Mouse (Mus musculus) erythroblast, adult 5-6 weeks (primary cell): ENCODE measurements around the gene BC004004. TPM values are rescaled to one million over a fixed set of nuclear protein-coding genes. Genes with fewer than 3 reads are reported as not detected.
"Not testable (repeated sequence)": the region's sequence is repeated elsewhere in the genome, so short reads cannot be mapped to it uniquely, and the experiment has no call there.

Experiments used
- ATAC-seq: replicated peaks from 2 replicates; pipeline ENCODE4 v1.8.0; 2016; ENCODE audit warnings: moderate number of reproducible peaks, mild to moderate bottlenecking, moderate TSS enrichment, inconsistent platforms; ENCODE audit not compliant: poor library complexity, low FRiP score, severe bottlenecking
- total RNA-seq, 2 experiments: library from RNA; stranded (forward) in 1 of 2; stranded (reverse) in 1 of 2; fragments of 150-400 nt in 1 of 2; fragments of 200-764, 138-1000 nt in 1 of 2; gene quantifications; 2 replicates each; pipeline versions ENCODE4 v1.2.3 to v1.2.4; 2015 to 2017; ENCODE audit warnings: low replicate concordance in 2 of 2

Gene BC004004
- total RNA-seq, 2 experiments from 2014 or later: 19.4 to 41.0 TPM

DNA sequence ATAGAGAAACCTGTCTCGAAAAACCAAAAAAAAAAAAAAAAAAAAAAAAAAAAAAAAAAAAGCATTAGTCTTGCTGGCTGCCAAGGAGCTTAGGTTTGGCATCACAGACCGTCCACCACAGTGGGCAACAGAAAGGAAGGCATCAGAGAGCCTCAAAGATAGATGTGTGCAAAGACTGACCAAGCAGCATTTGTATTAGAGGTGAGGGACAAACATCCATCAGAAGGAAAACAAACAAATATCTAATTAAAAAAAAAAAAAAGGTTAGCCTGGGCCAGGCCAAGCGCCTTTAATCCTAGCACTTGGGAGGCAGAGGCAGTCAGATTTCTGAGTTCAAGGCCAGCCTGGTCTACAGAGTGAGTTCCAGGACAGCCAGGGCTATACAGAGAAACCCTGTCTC is 48.8 kb downstream of the BC004004 start, which contains the start of gene Pi16:
Pi16 (plus strand) TSS at position 301 of the 400 bp plus-strand sequence.
- not testable (repeated sequence) for ATAC-seq

GRCm38 (mm10) chr17:29318731-29319250 is 50.2 kb downstream of the BC004004 start:
- 0 out of 2 replicates have a peak, but pooled peaks have one; percentile 12 for ATAC-seq

- ATAC-seq: no peak
These were observed 50.9 kb downstream of the BC004004 start for GRCm38 (mm10) chr17:29319476-29319875.

- no peak for ATAC-seq
These were observed 51.5 kb downstream of the BC004004 start for GRCm38 (mm10) chr17:29319881-29320639.

GRCm38 (mm10) chr17:29321765-29322602 is 53.4 kb downstream of the BC004004 start:
- ATAC-seq: no peak

GRCm38 (mm10) chr17:29322603-29322962 is 54.0 kb downstream of the BC004004 start:
- no peak for ATAC-seq

- ATAC-seq: no peak
These were observed 55.0 kb downstream of the BC004004 start for GRCm38 (mm10) chr17:29323625-29324024.

DNA sequence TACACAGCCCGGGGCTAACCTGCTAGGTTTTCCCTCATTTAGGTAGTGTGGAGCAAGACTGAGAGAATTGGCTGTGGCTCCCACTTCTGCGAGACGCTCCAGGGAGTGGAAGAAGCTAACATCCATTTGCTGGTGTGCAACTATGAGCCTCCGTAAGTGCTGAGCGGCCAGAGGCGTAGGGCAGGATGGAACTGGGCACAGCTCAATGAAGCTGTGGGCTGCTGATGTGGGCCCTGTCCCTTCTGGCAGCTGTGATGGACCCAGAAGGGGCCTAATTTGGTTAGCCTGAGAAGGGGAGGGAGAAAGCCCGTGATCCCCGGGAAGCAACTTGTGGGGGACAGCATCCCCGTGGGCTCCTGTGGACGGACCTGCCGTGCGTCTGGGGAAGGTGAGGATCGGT is 57.2 kb downstream of the BC004004 start:
- ATAC-seq: no peak

GRCm38 (mm10) chr17:29326531-29327529 is 58.2 kb downstream of the BC004004 start:
- no peak for ATAC-seq

DNA sequence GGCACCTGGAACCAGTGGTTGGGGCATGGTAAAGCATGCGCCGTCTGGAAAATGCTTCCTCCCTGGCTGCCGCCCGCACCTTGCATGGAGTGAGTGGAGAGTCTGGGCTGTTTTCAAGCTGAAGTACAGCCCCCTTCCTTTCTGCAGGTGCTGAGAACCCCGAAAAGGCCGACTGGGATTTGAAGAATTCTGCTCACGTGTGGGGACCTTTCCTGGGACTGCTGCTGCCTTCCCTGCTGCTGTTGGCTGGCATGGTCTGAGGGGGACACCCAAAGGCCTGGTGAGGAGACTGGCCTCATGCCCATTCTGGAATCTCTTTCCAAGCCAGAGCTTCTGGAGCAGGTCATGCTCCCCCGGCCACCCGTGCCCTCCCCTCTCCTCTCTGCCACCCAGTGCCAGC is 59.1 kb downstream of the BC004004 start:
- no peak for ATAC-seq

- ATAC-seq: no peak
These were observed 61.6 kb downstream of the BC004004 start for GRCm38 (mm10) chr17:29330221-29330620.

DNA sequence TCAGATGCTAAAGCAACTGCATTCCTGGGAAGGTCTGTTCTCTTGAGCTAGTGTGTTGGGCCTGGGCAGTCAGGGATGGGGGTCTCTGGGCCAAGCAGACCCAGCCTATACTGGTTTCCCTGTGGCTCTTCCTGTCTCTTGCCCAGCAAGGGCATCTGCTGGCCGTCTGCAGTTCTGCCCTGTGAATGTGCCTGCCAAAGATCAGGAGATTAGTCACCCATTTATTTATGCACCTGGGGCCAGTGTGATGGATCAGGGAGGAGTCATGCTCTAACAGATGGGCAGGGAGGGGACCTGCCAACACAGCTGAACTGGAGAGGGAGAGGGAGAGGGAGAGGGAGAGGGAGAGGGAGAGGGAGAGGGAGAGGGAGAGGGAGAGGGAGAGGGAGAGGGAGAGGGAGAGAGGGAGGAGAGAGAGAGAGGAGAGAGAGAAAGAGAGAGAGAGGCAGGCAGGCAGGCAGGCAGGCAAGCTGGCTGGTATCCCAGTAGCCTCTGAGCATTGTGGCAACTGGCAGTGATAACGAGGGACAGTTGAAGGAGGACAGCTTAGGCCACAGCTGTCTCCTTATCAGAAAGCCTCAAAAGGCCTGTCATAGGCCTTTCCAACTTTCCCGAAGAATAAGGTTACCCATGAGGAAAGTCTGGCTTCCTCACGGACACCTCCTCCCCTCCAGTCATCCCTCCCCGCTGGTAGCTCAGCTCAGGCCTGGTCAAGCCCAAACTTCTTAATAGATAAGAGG is 62.3 kb downstream of the BC004004 start:
- no peak for ATAC-seq

DNA sequence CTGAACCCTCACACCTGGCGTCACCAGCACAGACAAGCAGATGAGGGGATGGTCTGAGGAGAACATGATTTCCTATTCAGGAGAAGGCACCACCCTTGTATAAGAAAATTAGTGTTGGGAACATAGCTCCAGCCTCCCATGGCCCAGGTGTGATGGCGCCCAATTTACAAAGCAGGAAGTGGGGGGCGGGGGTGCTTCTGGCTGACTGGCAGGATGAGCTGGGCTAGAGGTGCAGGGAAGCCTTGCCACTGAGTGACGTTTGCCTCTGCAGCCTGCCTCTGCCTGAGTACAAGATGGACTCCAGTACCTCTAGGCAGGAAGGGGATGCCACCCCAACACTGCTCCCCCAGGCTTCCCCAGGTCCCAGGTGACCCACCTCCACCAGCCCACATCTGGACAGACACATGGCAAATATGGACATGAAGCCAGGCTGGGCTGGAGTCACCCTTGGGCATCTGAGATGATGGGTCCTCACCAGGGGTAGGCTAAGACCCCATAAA is 63.6 kb downstream of the BC004004 start:
- ATAC-seq: no peak

GRCm38 (mm10) chr17:29336266-29336990 is 67.8 kb downstream of the BC004004 start:
- no peak for ATAC-seq

DNA sequence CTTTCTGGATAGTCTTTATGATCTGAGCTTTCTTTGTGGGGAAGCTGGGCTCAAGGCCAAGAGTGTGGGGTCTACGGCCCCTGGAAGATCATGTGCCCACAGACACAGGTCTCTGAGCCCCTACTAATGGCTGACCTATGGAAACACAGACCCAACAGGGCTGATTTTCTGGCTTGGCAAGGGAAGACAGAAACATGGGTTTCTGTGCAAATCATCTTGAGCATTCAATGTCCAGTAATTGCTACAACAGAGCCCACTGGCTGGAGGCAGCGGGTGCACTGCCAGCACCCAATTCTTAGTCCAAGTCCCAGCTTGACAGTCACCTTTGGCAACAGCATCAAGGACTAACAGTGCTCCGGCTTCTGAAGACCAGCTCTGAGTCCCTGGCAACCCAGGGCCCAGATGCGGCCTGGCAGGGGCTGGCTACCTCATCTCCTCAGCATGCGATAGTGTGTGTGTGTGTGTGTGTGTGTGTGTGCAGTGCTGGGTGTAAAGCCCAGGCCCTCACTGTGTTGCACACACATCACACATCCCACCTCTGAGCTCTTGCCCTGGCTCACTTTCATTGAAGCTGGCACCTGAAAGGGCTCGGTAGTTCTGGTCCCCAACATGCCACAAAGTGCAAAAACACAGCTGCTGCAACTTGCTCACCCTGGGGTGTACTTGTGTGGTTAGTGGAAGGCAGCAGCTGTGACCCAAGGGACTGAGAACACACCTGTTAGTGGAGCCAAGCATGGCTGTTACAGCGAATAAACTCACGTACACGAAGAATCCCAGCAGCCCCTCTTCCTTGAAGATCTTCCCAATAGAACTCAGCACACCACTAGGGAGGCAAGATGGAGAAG is 69.6 kb downstream of the BC004004 start:
- ATAC-seq: no peak

GRCm38 (mm10) chr17:29339170-29339768 is 70.7 kb downstream of the BC004004 start:
- no peak for ATAC-seq
